Mouse (Mus musculus) midbrain, embryonic 14.5 days (tissue): ENCODE results near the gene Hip1r. TPM values are rescaled to one million over a fixed set of nuclear protein-coding genes. Genes with fewer than 3 reads are reported as not detected.

ENCODE experiments used
- ATAC-seq: fragments of 200-750 bp; cut with Nextera tagmentation; 2 replicates; pipeline ENCODE4 v1.8.0; 2017; ENCODE audit warnings: moderate number of reproducible peaks, moderate library complexity; ENCODE audit not compliant: low FRiP score, low TSS enrichment
- DNase-seq: peaks from one replicate; pipeline ENCODE4 v3.0.0-alpha.2; 2015
- H3K27ac ChIP-seq: fragments of 300-500 bp; sonication (generic); replicated peaks from 2 replicates; pipeline ENCODE4 v1.5.1; 2014; ENCODE audit warnings: mild to moderate bottlenecking, low read depth, low read length, moderate library complexity
- H3K27me3 ChIP-seq: fragments of 300-500 bp; sonication (generic); 2 replicates; pipeline ENCODE4 v1.6.1; 2014; ENCODE audit warnings: low read length, control low read depth, mixed read lengths; ENCODE audit not compliant: control insufficient read depth, insufficient read depth
- H3K36me3 ChIP-seq: fragments of 300-500 bp; sonication (generic); 2 replicates; pipeline ENCODE4 v1.6.1; 2014; ENCODE audit warnings: low read length, control low read depth; ENCODE audit not compliant: control insufficient read depth, insufficient read depth
- H3K4me1 ChIP-seq: fragments of 300-500 bp; sonication (generic); 2 replicates; pipeline ENCODE4 v1.6.1; 2014; ENCODE audit warnings: mild to moderate bottlenecking, antibody characterized with exemption, low read length, control low read depth; ENCODE audit not compliant: control insufficient read depth, insufficient read depth
- H3K4me2 ChIP-seq: fragments of 300-500 bp; sonication (generic); 2 replicates; pipeline ENCODE4 v1.6.1; 2014; ENCODE audit warnings: mild to moderate bottlenecking, low read length, moderate library complexity
- H3K4me3 ChIP-seq: fragments of 300-500 bp; sonication (generic); replicated peaks from 2 replicates; pipeline ENCODE4 v1.5.1; 2014; ENCODE audit warnings: low read depth, low read length
- H3K9ac ChIP-seq: fragments of 300-500 bp; sonication (generic); replicated peaks from 2 replicates; pipeline ENCODE4 v1.6.1; 2014; ENCODE audit warnings: mild to moderate bottlenecking, low read length, moderate library complexity
- H3K9me3 ChIP-seq: fragments of 300-500 bp; sonication (generic); 2 replicates; pipeline ENCODE4 v1.6.1; 2016; ENCODE audit warnings: low read length, control low read depth, mixed read lengths; ENCODE audit not compliant: control insufficient read depth
- WGBS: fragments of 180-500 bp; shearing (Covaris S2); extraction: QIAGEN DNeasy Blood & Tissue Kit; methylation state at CpG from one replicate; pipeline ENCODE4 v1.1.7; 2014; 5-methylcytosine and 5-hydroxymethylcytosine counted together
- polyA plus RNA-seq: library from polyadenylated mRNA; unstranded; fragments of >200 nt; fragmentation: Nextera tagmentation; extraction: Ambion mirVana; gene quantifications from 2 replicates; pipeline ENCODE4 v1.2.1, GENCODE M21; 2014

The Hip1r gene
- polyA plus RNA-seq, 1 experiment from 2014 or later: 24.7 TPM

DNA sequence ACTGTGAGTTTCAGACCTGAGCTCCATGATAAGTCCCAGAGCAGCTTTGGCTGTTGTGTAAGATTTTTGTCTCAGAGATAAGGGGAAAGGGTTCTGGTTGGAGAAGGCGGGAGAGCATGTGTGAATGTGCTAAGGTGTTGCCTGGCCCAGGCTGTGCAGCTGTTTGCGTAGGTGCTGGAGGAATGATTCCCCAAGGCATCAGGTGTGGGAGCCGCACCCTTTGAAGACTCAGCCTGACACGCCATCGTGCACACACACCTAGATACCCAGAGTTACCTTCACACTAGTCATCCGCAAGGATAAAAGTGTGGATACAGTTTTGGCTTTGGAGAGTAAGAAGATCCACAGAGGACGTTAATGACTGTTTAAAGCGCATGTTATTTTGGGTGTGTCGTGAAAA is 62.0 kb downstream of the Hip1r start:
- 93% methylated on average over 9 of the region's 9 CpGs for WGBS
- H3K27ac ChIP-seq: no peak overlapping the region
- H3K4me3 ChIP-seq: no peak overlapping the region
- DNase-seq (no peak), ATAC-seq (no peak)
- H3K9ac ChIP-seq: no peak overlapping the region
- no peaks in the 10 kb centered on the region for H3K36me3 ChIP-seq
- H3K4me2 ChIP-seq: no peak overlapping the region
- no peaks in the 10 kb centered on the region for H3K9me3 ChIP-seq
- H3K4me1 ChIP-seq: no peaks in the 10 kb centered on the region; the same call in 1 of the 2 replicates
- H3K27me3 ChIP-seq: no peaks in the 10 kb centered on the region

DNA sequence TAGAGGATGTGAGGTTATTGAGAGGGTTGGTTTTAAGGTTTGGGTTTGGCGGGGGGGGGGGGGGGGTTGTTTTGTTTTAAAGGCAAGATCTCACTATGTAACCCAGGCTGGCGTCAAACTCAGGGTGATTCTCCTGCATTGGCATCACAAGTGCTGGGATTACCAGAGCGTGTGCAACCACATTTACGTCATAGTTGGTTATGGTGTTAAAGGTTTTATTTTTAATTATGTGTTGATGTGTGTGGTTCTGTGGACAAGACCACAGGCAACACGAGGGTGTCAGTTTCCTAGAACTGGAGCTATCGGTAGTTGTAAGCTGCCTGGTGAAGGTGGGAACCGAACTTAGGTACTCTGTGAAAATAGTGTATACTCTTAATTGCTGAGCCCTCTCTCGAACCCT is 62.4 kb downstream of the Hip1r start:
- no peak overlapping the region for H3K27ac ChIP-seq
- 73% methylated on average over 8 of the region's 8 CpGs for WGBS
- H3K27me3 ChIP-seq: no peaks in the 10 kb centered on the region
- no peaks in the 10 kb centered on the region for H3K4me1 ChIP-seq
- H3K36me3 ChIP-seq: no peaks in the 10 kb centered on the region
- no peak for DNase-seq
- no peak for ATAC-seq
- no peak overlapping the region for H3K4me3 ChIP-seq
- H3K4me2 ChIP-seq: no peak overlapping the region
- H3K9ac ChIP-seq: no peak overlapping the region
- H3K9me3 ChIP-seq: no peaks in the 10 kb centered on the region

DNA sequence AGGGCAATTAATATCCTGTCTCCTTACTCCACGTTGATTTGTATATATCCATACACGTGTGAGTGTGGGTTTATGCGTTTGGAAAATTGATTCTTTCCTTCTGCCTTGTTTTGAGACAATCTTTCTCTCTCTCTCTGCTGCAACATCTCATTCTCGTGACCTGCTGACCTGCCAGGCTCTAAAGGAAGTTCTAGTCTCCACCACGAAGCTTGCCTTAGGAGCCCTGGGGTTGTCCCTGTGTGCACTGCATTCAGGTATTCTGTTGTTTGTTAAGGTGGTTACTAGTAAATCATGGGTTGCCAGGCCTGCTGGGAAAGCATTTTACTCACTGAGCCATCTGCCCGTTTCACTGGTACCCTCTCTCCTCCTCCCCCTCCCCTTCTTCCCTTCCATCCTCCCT is 62.9 kb downstream of the Hip1r start:
- WGBS: 26% methylated on average over 6 of the region's 6 CpGs
- H3K9me3 ChIP-seq: no peaks in the 10 kb centered on the region
- H3K36me3 ChIP-seq: no peaks in the 10 kb centered on the region
- H3K9ac ChIP-seq: no peak overlapping the region
- DNase-seq (no peak), ATAC-seq (no peak)
- H3K27ac ChIP-seq: no peak overlapping the region
- no peak overlapping the region for H3K4me2 ChIP-seq
- no peak overlapping the region for H3K4me3 ChIP-seq
- H3K27me3 ChIP-seq: no peaks in the 10 kb centered on the region
- H3K4me1 ChIP-seq: no peaks in the 10 kb centered on the region

DNA sequence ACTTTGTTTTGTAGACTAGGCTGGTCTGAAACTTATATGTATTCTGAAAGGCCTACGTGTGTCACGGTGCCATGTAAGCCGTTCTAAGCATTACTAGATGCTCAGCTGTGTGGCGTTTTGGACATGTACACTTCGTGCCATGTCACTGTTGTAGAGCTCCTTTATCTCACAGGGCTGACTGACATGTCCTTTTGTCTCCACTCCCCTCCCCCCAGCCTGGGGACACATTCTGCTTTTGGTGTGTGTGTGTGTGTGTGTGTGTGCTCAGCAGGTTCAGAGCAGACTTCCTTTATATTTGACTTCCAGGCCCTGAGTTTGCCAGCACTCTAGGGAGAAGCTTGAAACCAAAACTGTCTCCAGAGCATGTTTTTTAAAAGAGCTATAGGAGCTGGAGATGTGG is 63.4 kb downstream of the Hip1r start:
- Histone ChIP-seq H3K4me1 (no peaks in the 10 kb centered on the region), H3K4me2 (no peak overlapping the region), H3K9ac (0 out of 2 replicates have a peak overlapping the region, but pooled peaks have one; percentile 4), H3K27ac (peak overlapping the region; percentile 61; the same call in 1 of the 2 replicates), H3K4me3 (no peak overlapping the region), H3K36me3 (no peaks in the 10 kb centered on the region), H3K9me3 (no peaks in the 10 kb centered on the region), H3K27me3 (no peaks in the 10 kb centered on the region)
- DNase-seq (peak; percentile 75), ATAC-seq (peak; percentile 50; the same call in 1 of the 2 replicates)
- WGBS: 3% methylated on average over 5 of the region's 5 CpGs

DNA sequence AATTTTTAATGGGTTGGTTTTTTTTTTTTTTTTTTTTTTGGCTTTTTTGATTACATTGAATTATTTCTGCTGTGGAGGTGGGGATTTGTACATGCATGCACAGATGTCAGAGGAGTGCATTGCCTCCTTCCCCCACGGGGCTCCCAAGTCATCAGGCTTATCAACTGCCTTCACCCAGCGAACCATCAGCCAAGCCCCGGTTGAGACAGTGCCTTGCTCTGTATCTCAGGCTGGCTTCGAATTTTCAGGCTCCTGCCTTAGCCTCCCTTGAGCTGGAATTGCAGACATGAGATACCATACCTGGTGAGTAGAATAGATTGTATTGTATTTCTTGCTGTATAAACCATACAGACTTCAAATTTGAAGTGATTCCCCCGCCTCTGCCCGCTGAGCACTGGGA is 66.2 kb downstream of the Hip1r start:
- Histone ChIP-seq H3K4me3 (no peak overlapping the region), H3K9me3 (no peaks in the 10 kb centered on the region), H3K9ac (no peak overlapping the region), H3K27ac (no peak overlapping the region), H3K4me1 (0 out of 2 replicates have a peak, but pooled peaks cover 6% of the 10 kb centered on the region), H3K36me3 (no peaks in the 10 kb centered on the region), H3K4me2 (no peak overlapping the region), H3K27me3 (no peaks in the 10 kb centered on the region)
- ATAC-seq: no peak
- WGBS: 82% methylated on average over 6 of the region's 6 CpGs
- no peak for DNase-seq

DNA sequence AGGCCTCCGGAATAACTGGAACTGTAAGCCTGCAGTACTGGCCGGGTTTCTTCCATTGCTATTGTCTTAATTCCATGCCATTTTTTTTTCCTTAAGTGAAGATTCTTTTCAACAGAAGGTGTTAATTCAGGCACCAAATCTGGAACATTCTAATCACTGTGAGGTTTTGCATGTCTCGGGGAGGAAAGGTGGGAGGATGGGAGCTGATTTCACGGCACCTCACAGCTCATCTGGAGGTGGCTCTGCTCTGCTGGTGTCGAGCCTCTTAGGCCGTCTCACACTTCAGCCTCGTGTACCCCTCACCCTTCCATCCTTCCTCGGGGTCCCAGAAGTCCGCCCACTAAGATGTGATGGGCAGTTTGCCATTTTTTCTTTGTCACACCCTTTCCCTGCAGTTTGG is 67.7 kb downstream of the Hip1r start:
- Histone ChIP-seq H3K9me3 (no peaks in the 10 kb centered on the region), H3K27me3 (no peaks in the 10 kb centered on the region), H3K9ac (no peak overlapping the region), H3K4me1 (0 out of 2 replicates have a peak, but pooled peaks cover 13% of the 10 kb centered on the region), H3K36me3 (no peaks in the 10 kb centered on the region), H3K4me2 (no peak overlapping the region), H3K4me3 (no peak overlapping the region), H3K27ac (no peak overlapping the region)
- no peak for DNase-seq
- no peak for ATAC-seq
- 78% methylated on average over 9 of the region's 9 CpGs for WGBS

DNA sequence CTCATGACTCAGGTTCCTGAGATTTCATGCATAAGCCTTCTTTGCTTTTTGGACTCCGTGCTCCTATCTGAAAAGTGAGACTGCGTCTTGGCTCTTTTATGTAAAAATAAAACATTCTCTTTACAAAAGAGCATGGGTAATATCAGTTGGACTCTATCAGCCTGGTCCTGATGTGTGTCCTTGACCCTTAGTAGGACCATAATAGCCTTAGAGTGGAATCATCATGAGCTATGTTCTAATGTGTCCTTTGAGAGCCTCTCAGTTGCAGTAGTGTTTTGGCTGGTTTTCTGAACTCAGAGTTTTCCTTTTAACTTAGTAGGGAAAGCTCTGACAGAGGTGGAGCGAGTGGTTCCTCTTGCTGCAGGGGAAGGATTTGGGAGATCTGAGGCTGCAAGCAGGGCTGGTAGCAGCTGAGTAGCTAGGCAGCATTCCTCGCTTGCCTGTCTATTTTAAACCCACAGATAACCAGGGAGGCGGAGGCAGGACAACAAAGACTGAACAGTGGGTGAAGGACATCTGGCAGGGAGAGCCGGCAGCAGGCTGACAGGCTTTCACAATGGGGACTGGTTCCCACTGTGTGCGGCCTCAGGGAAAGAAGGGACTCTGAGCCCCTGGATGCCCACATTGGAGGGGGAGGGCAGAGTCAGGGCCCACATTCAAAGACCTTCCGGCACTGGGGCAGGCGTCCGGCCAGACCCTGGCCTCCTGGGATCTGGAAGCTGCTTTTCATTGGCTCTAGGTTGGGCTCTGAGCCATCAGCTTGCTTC is 70.0 kb downstream of the Hip1r start:
- Histone ChIP-seq H3K4me3 (no peak overlapping the region), H3K27me3 (no peaks in the 10 kb centered on the region), H3K36me3 (no peaks in the 10 kb centered on the region), H3K27ac (peak overlapping the region; percentile 81), H3K9me3 (no peaks in the 10 kb centered on the region), H3K4me2 (no peak overlapping the region), H3K9ac (no peak overlapping the region), H3K4me1 (0 out of 2 replicates have a peak, but pooled peaks cover 13% of the 10 kb centered on the region)
- ATAC-seq (peak; percentile 92), DNase-seq (peak; percentile 82)
- WGBS: 10% methylated on average over 10 of the region's 10 CpGs

DNA sequence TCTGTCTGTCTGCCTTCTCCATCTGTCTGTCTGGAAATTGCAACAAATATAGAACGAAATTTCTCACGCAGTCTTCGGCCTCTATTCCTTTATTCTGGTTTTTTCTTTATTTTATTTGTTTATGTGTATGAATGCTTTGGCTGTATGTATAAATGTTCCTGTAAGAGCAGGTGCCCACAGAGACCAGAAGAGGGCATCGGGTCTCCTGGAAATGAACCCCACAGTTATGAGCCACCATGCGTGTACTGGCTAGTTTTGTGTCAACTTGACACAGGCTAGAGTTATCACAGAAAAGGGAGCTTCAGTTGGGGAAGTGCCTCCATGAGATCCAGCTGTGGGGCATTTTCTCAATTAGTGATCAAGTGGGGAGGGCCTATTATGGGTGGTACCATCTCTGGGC is 70.6 kb downstream of the Hip1r start:
- no peak for DNase-seq
- Histone ChIP-seq H3K27ac (peak overlapping the region; percentile 81), H3K9ac (no peak overlapping the region), H3K4me1 (0 out of 2 replicates have a peak, but pooled peaks cover 13% of the 10 kb centered on the region), H3K9me3 (no peaks in the 10 kb centered on the region), H3K4me3 (no peak overlapping the region), H3K36me3 (no peaks in the 10 kb centered on the region), H3K4me2 (no peak overlapping the region), H3K27me3 (no peaks in the 10 kb centered on the region)
- ATAC-seq: no peak
- 52% methylated on average over 5 of the region's 5 CpGs for WGBS

DNA sequence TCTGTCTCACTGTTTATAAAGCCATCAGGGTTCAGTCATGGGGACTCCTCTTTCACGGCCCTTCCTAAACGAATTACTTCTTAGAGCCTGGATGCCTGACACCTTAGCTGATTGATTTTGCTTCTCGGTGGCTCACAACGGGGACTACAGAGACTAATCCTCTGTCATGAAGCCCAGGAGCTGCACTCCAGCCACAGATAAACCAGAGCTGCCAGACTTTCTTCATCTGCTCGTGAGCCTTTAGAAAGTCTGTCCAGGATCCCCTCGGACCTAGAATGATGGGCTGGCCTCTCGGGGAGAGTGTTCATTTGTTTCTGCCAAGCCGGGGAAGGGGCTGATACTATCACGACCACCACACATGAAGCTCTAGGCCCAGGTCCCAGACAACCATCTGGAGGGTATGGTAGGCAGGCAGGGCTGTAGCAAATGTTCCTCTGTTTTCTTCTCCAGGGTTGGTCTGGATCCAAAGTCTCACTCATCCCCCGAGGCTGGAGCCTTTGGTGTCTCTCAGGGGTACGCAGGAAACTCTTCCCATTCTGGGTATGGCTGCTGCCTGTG is 72.1 kb downstream of the Hip1r start:
- H3K27me3 ChIP-seq: no peaks in the 10 kb centered on the region
- H3K4me3 ChIP-seq: no peak overlapping the region
- 15% methylated on average over 11 of the region's 11 CpGs for WGBS
- 0 out of 2 replicates have a peak, but pooled peaks cover 13% of the 10 kb centered on the region for H3K4me1 ChIP-seq
- DNase-seq (peak; percentile 49), ATAC-seq (no peak)
- no peak overlapping the region for H3K9ac ChIP-seq
- H3K9me3 ChIP-seq: no peaks in the 10 kb centered on the region
- H3K4me2 ChIP-seq: no peak overlapping the region
- peak overlapping the region; percentile 43; the same call in 1 of the 2 replicates for H3K27ac ChIP-seq
- no peaks in the 10 kb centered on the region for H3K36me3 ChIP-seq
